In the genomic region with DNA sequence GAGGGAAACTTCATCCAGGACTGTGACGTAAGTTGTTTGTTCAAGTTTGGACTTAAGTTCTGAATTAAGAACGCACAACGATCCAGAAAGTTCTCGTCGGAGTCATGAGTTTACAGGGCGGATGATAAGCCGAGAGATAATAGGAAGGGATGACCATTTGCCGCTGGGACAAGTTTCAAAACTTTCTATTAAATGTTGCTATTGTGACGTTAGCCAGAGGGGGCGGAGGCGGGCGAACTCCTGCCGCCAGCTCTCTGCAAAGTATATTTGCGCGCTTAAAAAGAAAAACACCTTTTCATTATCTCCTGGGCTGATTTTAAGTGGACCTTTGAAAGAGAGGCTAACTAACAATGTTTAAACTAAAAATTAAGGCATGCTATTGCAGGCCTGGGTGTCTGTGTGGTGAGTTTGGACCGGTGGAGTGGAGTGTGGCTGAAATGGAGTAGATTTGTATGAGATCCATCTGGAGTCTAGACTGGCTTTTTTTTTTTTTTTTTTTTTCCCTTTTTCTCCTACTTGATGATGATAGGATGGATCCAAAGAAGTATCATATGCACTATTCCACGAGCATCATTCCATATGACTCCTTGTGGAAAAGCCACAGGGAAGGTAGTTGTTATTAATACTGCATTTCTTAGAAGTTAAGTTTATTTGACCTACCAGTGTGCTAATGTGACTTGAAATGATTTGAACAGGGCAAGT, we compare ENCODE assay signal across 8 mouse cellular contexts. TPM values are rescaled to one million over a fixed set of nuclear protein-coding genes. Genes with fewer than 3 reads are reported as not detected.
A peak's percentile ranks its signal among the peaks of the same experiment; 100 is the strongest.
DNase-seq lines count a peak whose midpoint lies in the region; ATAC-seq and TF ChIP-seq lines count a peak whose summit lies in the region.

No protein-coding gene starts in this region.

- peak overlapping the region; percentile 74 for H3K9ac ChIP-seq in embryonic facial prominence, embryonic 12.5 days
- peak overlapping the region; percentile 89 for H3K9ac ChIP-seq in heart, embryonic 14.5 days (ENCODE audit: low read length)
- H3K9ac ChIP-seq in kidney, embryonic 15.5 days: peak overlapping the region; percentile 80

- H3K4me3 ChIP-seq in embryonic facial prominence, embryonic 12.5 days: peak overlapping the region; percentile 83
- peak overlapping the region; percentile 86 to 100 for H3K4me3 ChIP-seq in heart, embryonic 14.5 days (ENCODE audit: control insufficient read depth in 1 of 2, insufficient read depth in 1 of 2, low read depth in 1 of 2, low read length in 2 of 2)
- H3K4me3 ChIP-seq in kidney, embryonic 15.5 days (replicated peaks): peak overlapping the region; percentile 91
- peak overlapping the region; percentile 74 for H3K4me3 ChIP-seq in olfactory bulb, adult 2 months (ENCODE audit: insufficient read depth, low read depth, low read length)

- ATAC-seq in CD4-positive, CD25-positive, alpha-beta regulatory T cell, adult 4 months: peak; percentile 75
- no peak for ATAC-seq in embryonic facial prominence, embryonic 12.5 days (ENCODE audit: insufficient number of reproducible peaks, insufficient read depth, low FRiP score, low TSS enrichment)
- ATAC-seq in heart, embryonic 14.5 days (ENCODE audit: insufficient number of reproducible peaks, insufficient read depth, low FRiP score, low read depth): no peak
- 0 out of 2 replicates have a peak, but pooled peaks have one; percentile 37 for ATAC-seq in kidney, embryonic 15.5 days (replicated peaks; ENCODE audit: low FRiP score)

- WGBS in embryonic facial prominence, embryonic 12.5 days: 2% methylated on average over 17 of the region's 17 CpGs
- 5% methylated on average over 17 of the region's 17 CpGs for WGBS in heart, embryonic 14.5 days
- 3% methylated on average over 17 of the region's 17 CpGs for WGBS in kidney, embryonic 15.5 days
- 2% methylated on average over 17 of the region's 17 CpGs for WGBS in olfactory bulb, adult 2 months

- H3K27me3 ChIP-seq in embryonic facial prominence, embryonic 12.5 days: no peaks in the 10 kb centered on the region
- no peaks in the 10 kb centered on the region for H3K27me3 ChIP-seq in heart, embryonic 14.5 days (ENCODE audit: control insufficient read depth, insufficient read depth, low read length)
- H3K27me3 ChIP-seq in kidney, embryonic 15.5 days: no peaks in the 10 kb centered on the region

- peak; percentile 74 for DNase-seq in NIH3T3 (ENCODE audit: low read depth)
- DNase-seq in lung, postnatal 10 days: peak; percentile 67
- no peak for DNase-seq in cerebellum, postnatal 36 days

- TF ChIP-seq CTCF in olfactory bulb, adult 2 months (IDR thresholded peaks at IDR 0.05; ENCODE audit: insufficient read depth, low read depth, low read length): no peak

- H3K27ac ChIP-seq in embryonic facial prominence, embryonic 12.5 days: peak overlapping the region; percentile 80
- H3K27ac ChIP-seq in heart, embryonic 14.5 days (replicated peaks in 1 of 2; ENCODE audit: control insufficient read depth in 1 of 2, insufficient read depth in 1 of 2, low read depth in 2 of 2, low read length in 2 of 2): peak overlapping the region; percentile 84 to 85
- peak overlapping the region; percentile 87 for H3K27ac ChIP-seq in kidney, embryonic 15.5 days
- H3K27ac ChIP-seq in olfactory bulb, adult 2 months (ENCODE audit: insufficient read depth, low read depth, low read length): no peak overlapping the region

- peaks cover 7% of the 10 kb centered on the region for H3K4me1 ChIP-seq in embryonic facial prominence, embryonic 12.5 days
- H3K4me1 ChIP-seq in heart, embryonic 14.5 days (ENCODE audit: control insufficient read depth in 2 of 2, insufficient read depth in 2 of 2, low read length in 2 of 2): peaks cover 0 to 8% of the 10 kb centered on the region in 2 experiments; a peak in 2 of 4 replicates
- peaks cover 7% of the 10 kb centered on the region for H3K4me1 ChIP-seq in kidney, embryonic 15.5 days
- no peaks in the 10 kb centered on the region for H3K4me1 ChIP-seq in olfactory bulb, adult 2 months (ENCODE audit: control insufficient read depth, insufficient read depth, low read length)

- H3K4me2 ChIP-seq in embryonic facial prominence, embryonic 12.5 days (replicated peaks): peak overlapping the region; percentile 59
- H3K4me2 ChIP-seq in heart, embryonic 14.5 days (ENCODE audit: low read length): peak overlapping the region; percentile 68
- peak overlapping the region; percentile 75 for H3K4me2 ChIP-seq in kidney, embryonic 15.5 days

- no peaks in the 10 kb centered on the region for H3K9me3 ChIP-seq in embryonic facial prominence, embryonic 12.5 days
- H3K9me3 ChIP-seq in heart, embryonic 14.5 days (ENCODE audit: control insufficient read depth, low read length): no peaks in the 10 kb centered on the region
- H3K9me3 ChIP-seq in kidney, embryonic 15.5 days (replicated peaks): no peaks in the 10 kb centered on the region

- TF ChIP-seq POLR2A in olfactory bulb, adult 2 months (IDR thresholded peaks at IDR 0.05; ENCODE audit: insufficient read depth, low read depth, low read length): no peak

- H3K36me3 ChIP-seq in embryonic facial prominence, embryonic 12.5 days: no peaks in the 10 kb centered on the region
- H3K36me3 ChIP-seq in heart, embryonic 14.5 days (ENCODE audit: control insufficient read depth, insufficient read depth, low read length): no peaks in the 10 kb centered on the region
- H3K36me3 ChIP-seq in kidney, embryonic 15.5 days: no peaks in the 10 kb centered on the region

RNA-seq across cellular contexts. Expression of a gene that starts 0.9 kb away (rescaled TPM):
- polyA plus RNA-seq in CD4-positive, CD25-positive, alpha-beta regulatory T cell, adult 4 months (2017; shearing (Covaris generic)): 1 to 10 TPM in 1 of 2 experiments, under 1 TPM in 1; 0.58 to 1.1 TPM
- 21.0 and 25.0 TPM in 2 replicates for polyA plus RNA-seq in embryonic facial prominence, embryonic 12.5 days (2016; fragmentation: Nextera tagmentation; extraction: Ambion mirVana)
- 8.2 and 9.5 TPM in 2 replicates for polyA plus RNA-seq in heart, embryonic 14.5 days (2014; fragmentation: Nextera tagmentation; extraction: Ambion mirVana)
- polyA plus RNA-seq in kidney, embryonic 15.5 days (2015; fragmentation: Nextera tagmentation; extraction: Ambion mirVana): 22.4 and 23.7 TPM in 2 replicates
- polyA plus RNA-seq in olfactory bulb, adult 2 months (2012; ENCODE audit: insufficient read depth, insufficient read length, low replicate concordance, missing spikeins): not detected in 2 replicates

RNA-seq across cellular contexts. Expression of a gene that starts 32.9 kb away (rescaled TPM):
- polyA plus RNA-seq in CD4-positive, CD25-positive, alpha-beta regulatory T cell, adult 4 months (2017; shearing (Covaris generic)): 10 to 100 TPM; 14.4 to 15.2 TPM
- 21.1 and 22.3 TPM in 2 replicates for polyA plus RNA-seq in embryonic facial prominence, embryonic 12.5 days (2016; fragmentation: Nextera tagmentation; extraction: Ambion mirVana)
- 10.2 and 10.4 TPM in 2 replicates for polyA plus RNA-seq in heart, embryonic 14.5 days (2014; fragmentation: Nextera tagmentation; extraction: Ambion mirVana)
- polyA plus RNA-seq in kidney, embryonic 15.5 days (2015; fragmentation: Nextera tagmentation; extraction: Ambion mirVana): 17.7 and 18.3 TPM in 2 replicates
- polyA plus RNA-seq in olfactory bulb, adult 2 months (2012; ENCODE audit: insufficient read depth, insufficient read length, low replicate concordance, missing spikeins): not detected in 2 replicates

Comparison
In these comparisons a context has a peak if more than half of its experiments do, and no peak if none do; other contexts are left out.
1. ATAC-seq: peak in CD4-positive, CD25-positive, alpha-beta regulatory T cell, adult 4 months (single experiment) and kidney, embryonic 15.5 days (single experiment); none in embryonic facial prominence, embryonic 12.5 days (single experiment) and heart, embryonic 14.5 days (single experiment).
2. DNase-seq: peak in NIH3T3 (single experiment) and lung, postnatal 10 days (single experiment); none in cerebellum, postnatal 36 days (0 of 2).
3. Peak in every context shown above with its lines, with median percentiles within 50 percentile points of each other: H3K4me2 ChIP-seq, H3K4me3 ChIP-seq and H3K9ac ChIP-seq.